Mouse (Mus musculus): ENCODE measurements around the gene Slc38a9. TPM values are rescaled to one million over a fixed set of nuclear protein-coding genes. Genes with fewer than 3 reads are reported as not detected.

The Slc38a9 gene
- polyA plus RNA-seq, 1 experiment: 73.3 TPM

- Histone ChIP-seq H3K27me3 (ENCODE audit: control insufficient read depth, insufficient read depth, low read length) (no peaks in the 10 kb centered on the region), H3K36me3 (ENCODE audit: control insufficient read depth, insufficient read depth, low read length) (peaks cover 11% of the 10 kb centered on the region), H3K4me3 (ENCODE audit: control insufficient read depth, insufficient read depth, low read length) (no peak overlapping the region), H3K27ac (ENCODE audit: control insufficient read depth, insufficient read depth, low read length) (no peak overlapping the region), H3K4me1 (replicated peaks; ENCODE audit: control insufficient read depth, insufficient read depth, low read length) (no peaks in the 10 kb centered on the region)
- DNase-seq: peak; percentile 46
- 25% methylated on average over 9 of the region's 9 CpGs for WGBS
- TF ChIP-seq POLR2A (IDR thresholded peaks at IDR 0.05; ENCODE audit: control insufficient read depth, extremely low read depth, insufficient read depth, low read length, poor library complexity) (no peak), CTCF (IDR thresholded peaks at IDR 0.05; ENCODE audit: borderline replicate concordance, control insufficient read depth, extremely low read depth, insufficient read depth, low read length, poor library complexity) (no peak)
Measured at GRCm38 (mm10) chr13:112673899-112674447, 13.4 kb downstream of the Slc38a9 start.

- Histone ChIP-seq H3K4me3 (ENCODE audit: control insufficient read depth, insufficient read depth, low read length) (no peak overlapping the region), H3K27ac (ENCODE audit: control insufficient read depth, insufficient read depth, low read length) (no peak overlapping the region), H3K27me3 (ENCODE audit: control insufficient read depth, insufficient read depth, low read length) (no peaks in the 10 kb centered on the region), H3K4me1 (replicated peaks; ENCODE audit: control insufficient read depth, insufficient read depth, low read length) (no peaks in the 10 kb centered on the region), H3K36me3 (ENCODE audit: control insufficient read depth, insufficient read depth, low read length) (no peaks in the 10 kb centered on the region)
- DNase-seq: peak; percentile 23
- WGBS: 95% methylated on average over 4 of the region's 4 CpGs
- no peak for TF ChIP-seq CTCF (IDR thresholded peaks at IDR 0.05; ENCODE audit: borderline replicate concordance, control insufficient read depth, extremely low read depth, insufficient read depth, low read length, poor library complexity)
- no peak for TF ChIP-seq POLR2A (IDR thresholded peaks at IDR 0.05; ENCODE audit: control insufficient read depth, extremely low read depth, insufficient read depth, low read length, poor library complexity)
Measured at GRCm38 (mm10) chr13:112678154-112678553, 17.6 kb downstream of the Slc38a9 start.

- no peak for DNase-seq
- Histone ChIP-seq H3K36me3 (ENCODE audit: control insufficient read depth, insufficient read depth, low read length) (no peaks in the 10 kb centered on the region), H3K27ac (ENCODE audit: control insufficient read depth, insufficient read depth, low read length) (no peak overlapping the region), H3K4me1 (replicated peaks; ENCODE audit: control insufficient read depth, insufficient read depth, low read length) (no peaks in the 10 kb centered on the region), H3K4me3 (ENCODE audit: control insufficient read depth, insufficient read depth, low read length) (no peak overlapping the region), H3K27me3 (ENCODE audit: control insufficient read depth, insufficient read depth, low read length) (no peaks in the 10 kb centered on the region)
- WGBS: 96% methylated on average over 2 of the region's 2 CpGs
- TF ChIP-seq CTCF (IDR thresholded peaks at IDR 0.05; ENCODE audit: borderline replicate concordance, control insufficient read depth, extremely low read depth, insufficient read depth, low read length, poor library complexity) (no peak), POLR2A (IDR thresholded peaks at IDR 0.05; ENCODE audit: control insufficient read depth, extremely low read depth, insufficient read depth, low read length, poor library complexity) (no peak)
Measured at GRCm38 (mm10) chr13:112683312-112683711, 22.8 kb downstream of the Slc38a9 start.

GRCm38 (mm10) chr13:112683970-112684369, 23.4 kb downstream of the Slc38a9 start:
- no peak overlapping the region for H3K4me3 ChIP-seq (ENCODE audit: control insufficient read depth, insufficient read depth, low read length)
- no peak for DNase-seq
- H3K27me3 ChIP-seq (ENCODE audit: control insufficient read depth, insufficient read depth, low read length): no peaks in the 10 kb centered on the region
- 93% methylated on average over 6 of the region's 6 CpGs for WGBS
- H3K36me3 ChIP-seq (ENCODE audit: control insufficient read depth, insufficient read depth, low read length): peaks cover 1% of the 10 kb centered on the region; the same call in 1 of the 2 replicates
- no peaks in the 10 kb centered on the region for H3K4me1 ChIP-seq (replicated peaks; ENCODE audit: control insufficient read depth, insufficient read depth, low read length)
- H3K27ac ChIP-seq (ENCODE audit: control insufficient read depth, insufficient read depth, low read length): no peak overlapping the region
- TF ChIP-seq CTCF (IDR thresholded peaks at IDR 0.05; ENCODE audit: borderline replicate concordance, control insufficient read depth, extremely low read depth, insufficient read depth, low read length, poor library complexity) (no peak), POLR2A (IDR thresholded peaks at IDR 0.05; ENCODE audit: control insufficient read depth, extremely low read depth, insufficient read depth, low read length, poor library complexity) (no peak)

- TF ChIP-seq CTCF (IDR thresholded peaks at IDR 0.05; ENCODE audit: borderline replicate concordance, control insufficient read depth, extremely low read depth, insufficient read depth, low read length, poor library complexity): no peak
- no peak for TF ChIP-seq POLR2A (IDR thresholded peaks at IDR 0.05; ENCODE audit: control insufficient read depth, extremely low read depth, insufficient read depth, low read length, poor library complexity)
- Histone ChIP-seq H3K36me3 (ENCODE audit: control insufficient read depth, insufficient read depth, low read length) (peaks cover 12% of the 10 kb centered on the region; the same call in 1 of the 2 replicates), H3K4me3 (ENCODE audit: control insufficient read depth, insufficient read depth, low read length) (no peak overlapping the region), H3K27me3 (ENCODE audit: control insufficient read depth, insufficient read depth, low read length) (no peaks in the 10 kb centered on the region), H3K4me1 (replicated peaks; ENCODE audit: control insufficient read depth, insufficient read depth, low read length) (no peaks in the 10 kb centered on the region), H3K27ac (ENCODE audit: control insufficient read depth, insufficient read depth, low read length) (no peak overlapping the region)
- 92% methylated on average over 2 of the region's 2 CpGs for WGBS
- DNase-seq: no peak
Measured at GRCm38 (mm10) chr13:112686155-112686554, 25.6 kb downstream of the Slc38a9 start.

- TF ChIP-seq CTCF (IDR thresholded peaks at IDR 0.05; ENCODE audit: borderline replicate concordance, control insufficient read depth, extremely low read depth, insufficient read depth, low read length, poor library complexity): no peak
- TF ChIP-seq POLR2A (IDR thresholded peaks at IDR 0.05; ENCODE audit: control insufficient read depth, extremely low read depth, insufficient read depth, low read length, poor library complexity): no peak
- H3K4me3 ChIP-seq (ENCODE audit: control insufficient read depth, insufficient read depth, low read length): no peak overlapping the region
- no peaks in the 10 kb centered on the region for H3K27me3 ChIP-seq (ENCODE audit: control insufficient read depth, insufficient read depth, low read length)
- H3K36me3 ChIP-seq (ENCODE audit: control insufficient read depth, insufficient read depth, low read length): peaks cover 20% of the 10 kb centered on the region
- DNase-seq: no peak
- WGBS: 96% methylated on average over 10 of the region's 10 CpGs
- H3K27ac ChIP-seq (ENCODE audit: control insufficient read depth, insufficient read depth, low read length): no peak overlapping the region
- H3K4me1 ChIP-seq (replicated peaks; ENCODE audit: control insufficient read depth, insufficient read depth, low read length): no peaks in the 10 kb centered on the region
Measured at GRCm38 (mm10) chr13:112692870-112693553, 32.5 kb downstream of the Slc38a9 start.
